ENCODE assay signal across 23 mouse cellular contexts in genomic region chr16:18905648-18906047, GRCm38 (mm10). TPM values are rescaled to one million over a fixed set of nuclear protein-coding genes. Genes with fewer than 3 reads are reported as not detected.
A peak's percentile ranks its signal among the peaks of the same experiment; 100 is the strongest.
DNase-seq lines count a peak whose midpoint lies in the region; ATAC-seq and TF ChIP-seq lines count a peak whose summit lies in the region.
"Had no signal": no experiment of that assay in that cellular context is flagged by ENCODE, and none has a peak within 500 bp of the region (broad histone marks: within the 10 kb centered on the region; RNA-seq: fewer than 3 reads in every experiment).

No protein-coding gene starts in this region.

- WGBS in lung, postnatal 0 days = 90% methylated on average over 1 of the region's 1 CpGs

- in situ Hi-C loops in CH12.LX (cut with MboI; ENCODE audit: low pct_ligation_motif_present, low pct_unique_long_range_greater_than_20kb, low sequenced_read_pairs) = no loop called here

- H3K4me1 ChIP-seq in CH12.LX (ENCODE audit: control insufficient read depth in 1 of 2, insufficient read depth in 2 of 2) = peaks cover 6 to 22% of the 10 kb centered on the region in 2 experiments
- no peaks in the 10 kb centered on the region for H3K4me1 ChIP-seq in lung, postnatal 0 days (ENCODE audit: insufficient read depth, low read depth, low read length)
- H3K4me1 ChIP-seq: embryonic facial prominence, embryonic 13.5 days; embryonic facial prominence, embryonic 15.5 days; forebrain, embryonic 10.5 days; forebrain, embryonic 12.5 days had no signal

- H3K4me3 ChIP-seq in CH12.LX (replicated peaks in 1 of 3; ENCODE audit: low read depth in 2 of 3, low read length in 2 of 3, poor library complexity in 1 of 3) = no peak overlapping the region
- no peak overlapping the region for H3K4me3 ChIP-seq in lung, postnatal 0 days (ENCODE audit: low read depth, low read length)
- H3K4me3 ChIP-seq: embryonic facial prominence, embryonic 13.5 days; embryonic facial prominence, embryonic 15.5 days; erythroblast, embryonic 14.5 days; forebrain, embryonic 10.5 days; forebrain, embryonic 12.5 days had no signal

- TF ChIP-seq RAD21 in CH12.LX (IDR thresholded peaks at IDR 0.05; ENCODE audit: low read depth, low read length) = no peak

- no peak overlapping the region for H3K27ac ChIP-seq in CH12.LX (ENCODE audit: insufficient read depth, low read depth)
- no peak overlapping the region for H3K27ac ChIP-seq in lung, postnatal 0 days (ENCODE audit: low read length)
- H3K27ac ChIP-seq: embryonic facial prominence, embryonic 13.5 days; embryonic facial prominence, embryonic 15.5 days; forebrain, embryonic 10.5 days; forebrain, embryonic 12.5 days had no signal

- peak; percentile 48 for ATAC-seq in inflammation-experienced regulatory T-cells, adult 6 months
- ATAC-seq in lung, postnatal 0 days = no peak
- ATAC-seq: CD4-positive, CD25-positive, alpha-beta regulatory T cell, adult 4 months; forebrain, embryonic 14.5 days; forebrain, embryonic 16.5 days had no signal

- H3K4me2 ChIP-seq in CH12.LX (ENCODE audit: insufficient read depth, low read depth, poor library complexity, severe bottlenecking) = no peak overlapping the region
- H3K4me2 ChIP-seq in lung, postnatal 0 days (replicated peaks; ENCODE audit: low read depth, low read length) = no peak overlapping the region
- H3K4me2 ChIP-seq: embryonic facial prominence, embryonic 13.5 days; embryonic facial prominence, embryonic 15.5 days; forebrain, embryonic 12.5 days had no signal

- no peak overlapping the region for H3K9ac ChIP-seq in CH12.LX (ENCODE audit: insufficient read depth, low read depth)
- no peak overlapping the region for H3K9ac ChIP-seq in lung, postnatal 0 days (replicated peaks; ENCODE audit: low read depth)
- H3K9ac ChIP-seq: embryonic facial prominence, embryonic 13.5 days; embryonic facial prominence, embryonic 15.5 days; forebrain, embryonic 12.5 days had no signal

- no peaks in the 10 kb centered on the region for H3K79me2 ChIP-seq in CH12.LX (replicated peaks; ENCODE audit: control insufficient read depth, extremely low read depth, insufficient read depth, poor library complexity, severe bottlenecking)

- no peak for TF ChIP-seq POLR2A in CH12.LX (IDR thresholded peaks at IDR 0.05; ENCODE audit: low read depth, low read length)

- no peaks in the 10 kb centered on the region for H3K27me3 ChIP-seq in CH12.LX (replicated peaks)
- no peaks in the 10 kb centered on the region for H3K27me3 ChIP-seq in lung, postnatal 0 days (replicated peaks; ENCODE audit: insufficient read depth, low read length)
- H3K27me3 ChIP-seq: embryonic facial prominence, embryonic 13.5 days; embryonic facial prominence, embryonic 15.5 days; forebrain, embryonic 12.5 days had no signal

- DNase-seq in CD4-positive helper T cell, adult 2 months (ENCODE audit: low read depth, low spot score) = peak; percentile 3
- no peak for DNase-seq in CH12.LX (ENCODE audit: extremely low read depth)
- no peak for DNase-seq in thymus, postnatal 0 days (ENCODE audit: low spot score)
- no peak for DNase-seq in lung, postnatal 0 days (ENCODE audit: low spot score)
- DNase-seq: adrenal gland, adult 2 months; adrenal gland, postnatal 10 days; adrenal gland, postnatal 25 days; cerebellum, adult 11 months; cerebellum, adult 18-20 months; cerebellum, adult 8-10 months; cerebellum, adult 9-11 months; cerebellum, postnatal 14 days; cerebellum, postnatal 36 days; embryo, embryonic 11 days had no signal

- no peak for TF ChIP-seq CTCF in CH12.LX (conservative IDR thresholded peaks at IDR 0.05 in 1 of 2, IDR thresholded peaks at IDR 0.05 in 1 of 2; ENCODE audit: low read depth in 2 of 2, low read length in 2 of 2)
- no peak for TF ChIP-seq CTCF in lung, postnatal 0 days (IDR thresholded peaks at IDR 0.05)

- dilution Hi-C loops in CH12.LX (cut with MboI; ENCODE audit: extremely low pct_ligation_motif_present, extremely low pct_unique_long_range_greater_than_20kb, low sequenced_read_pairs) = no loop called here

- H3K36me3 ChIP-seq in CH12.LX (replicated peaks in 1 of 2; ENCODE audit: control insufficient read depth in 1 of 2, insufficient read depth in 1 of 2, low read length in 1 of 2) = peaks cover 33 to 89% of the 10 kb centered on the region in 2 experiments
- peaks cover 10% of the 10 kb centered on the region; the same call in 1 of the 2 replicates for H3K36me3 ChIP-seq in lung, postnatal 0 days (ENCODE audit: insufficient read depth, low read length)

- no peaks in the 10 kb centered on the region for H3K9me3 ChIP-seq in CH12.LX (replicated peaks; ENCODE audit: low read length)
- H3K9me3 ChIP-seq in lung, postnatal 0 days (ENCODE audit: low read length) = no peaks in the 10 kb centered on the region
- H3K9me3 ChIP-seq: embryonic facial prominence, embryonic 13.5 days; embryonic facial prominence, embryonic 15.5 days; forebrain, embryonic 10.5 days; forebrain, embryonic 12.5 days had no signal

- no peak; the same call in 1 of the 2 replicates for TF ChIP-seq EP300 in CH12.LX (IDR thresholded peaks at IDR 0.05; ENCODE audit: low read length)
- no peak for TF ChIP-seq EP300 in lung, postnatal 0 days (IDR thresholded peaks at IDR 0.05)

TF ChIP-seq in CH12.LX, 34 proteins besides CTCF, POLR2A, EP300 and RAD21:
- TF ChIP-seq MEF2A (IDR thresholded peaks at IDR 0.05; ENCODE audit: borderline replicate concordance, low read depth, low read length) (no peak), NRF1 (IDR thresholded peaks at IDR 0.05; ENCODE audit: low read depth, low read length) (no peak), USF1 (IDR thresholded peaks at IDR 0.05; ENCODE audit: low read depth, low read length) (no peak), KAT2A (IDR thresholded peaks at IDR 0.05; ENCODE audit: insufficient replicate concordance, low read length) (no peak), SMC3 (IDR thresholded peaks at IDR 0.05; ENCODE audit: low read depth, low read length) (no peak), POLR2AphosphoS2 (IDR thresholded peaks at IDR 0.05; ENCODE audit: low read depth, low read length) (no peak), GABPA (IDR thresholded peaks at IDR 0.05; ENCODE audit: insufficient replicate concordance, low read depth, low read length) (no peak), IRF4 (IDR thresholded peaks at IDR 0.05; ENCODE audit: low read depth, low read length) (peak; percentile 71; the same call in 1 of the 2 replicates), TCF12 (IDR thresholded peaks at IDR 0.05; ENCODE audit: low read depth, low read length) (no peak), PAX5 (IDR thresholded peaks at IDR 0.05; ENCODE audit: low read length) (no peak), UBTF (IDR thresholded peaks at IDR 0.05; ENCODE audit: low read depth, low read length) (no peak), RCOR1 (conservative IDR thresholded peaks at IDR 0.05; ENCODE audit: low read depth, low read length) (no peak), TBP (conservative IDR thresholded peaks at IDR 0.05; ENCODE audit: low read depth, low read length) (no peak), NELFE (IDR thresholded peaks at IDR 0.05; ENCODE audit: low read depth, low read length) (no peak), ETS1 (conservative IDR thresholded peaks at IDR 0.05; ENCODE audit: low read depth, low read length) (no peak), ZMIZ1 (IDR thresholded peaks at IDR 0.05; ENCODE audit: low read depth, low read length) (no peak), JUND (conservative IDR thresholded peaks at IDR 0.05; ENCODE audit: low read depth, low read length) (peak; percentile 88), JUN (IDR thresholded peaks at IDR 0.05; ENCODE audit: insufficient read depth, low read depth, low read length) (peak; percentile 44; the same call in 1 of the 2 replicates), E2F4 (IDR thresholded peaks at IDR 0.05; ENCODE audit: insufficient replicate concordance, low read depth, low read length) (no peak)

RNA-seq across cellular contexts. Expression of gene Hira, which starts 28.8 kb away (rescaled TPM):
- 45.8 and 56.1 TPM in 2 replicates for total RNA-seq in CH12.LX (2012; rRNA removed)
- 108 and 125 TPM in 2 replicates for total RNA-seq in CH12.LX (2014; rRNA removed)
- 139 and 187 TPM in 2 replicates for polyA plus RNA-seq in CH12.LX (2012; ENCODE audit: insufficient read length, low read depth)
- polyA plus RNA-seq in inflammation-experienced regulatory T-cells, adult 6 months (2017; shearing (Covaris generic)) = 10 to 100 TPM in 2 of 3 experiments, 1 to 10 TPM in 1; 7.9 to 10.8 (median 10.4) TPM
- 12.7 and 16.4 TPM in 2 replicates for polyA plus RNA-seq in thymus, postnatal 0 days (2015; fragmentation: Nextera tagmentation; extraction: Ambion mirVana)
- 7.6 and 8.4 TPM in 2 replicates for polyA plus RNA-seq in lung, postnatal 0 days (2015; fragmentation: Nextera tagmentation; extraction: Ambion mirVana)

RNA-seq across cellular contexts. Expression of gene Mrpl40, which starts 29.0 kb away (rescaled TPM):
- total RNA-seq in CH12.LX (2012; rRNA removed) (115 and 159 TPM in 2 replicates), CH12.LX (2014; rRNA removed) (188 and 211 TPM in 2 replicates)
- 171 and 182 TPM in 2 replicates for polyA plus RNA-seq in CH12.LX (2012; ENCODE audit: insufficient read length, low read depth)
- polyA plus RNA-seq in inflammation-experienced regulatory T-cells, adult 6 months (2017; shearing (Covaris generic)) = 100 to 1,000 TPM in 1 of 3 experiments, 10 to 100 TPM in 2; 83.3 to 106 (median 88.3) TPM
- 123 and 126 TPM in 2 replicates for polyA plus RNA-seq in thymus, postnatal 0 days (2015; fragmentation: Nextera tagmentation; extraction: Ambion mirVana)
- polyA plus RNA-seq in lung, postnatal 0 days (2015; fragmentation: Nextera tagmentation; extraction: Ambion mirVana) = 55.8 and 56.5 TPM in 2 replicates
